Mouse (Mus musculus): Measurements from ENCODE around the gene Shld2.

Gene Shld2

DNA sequence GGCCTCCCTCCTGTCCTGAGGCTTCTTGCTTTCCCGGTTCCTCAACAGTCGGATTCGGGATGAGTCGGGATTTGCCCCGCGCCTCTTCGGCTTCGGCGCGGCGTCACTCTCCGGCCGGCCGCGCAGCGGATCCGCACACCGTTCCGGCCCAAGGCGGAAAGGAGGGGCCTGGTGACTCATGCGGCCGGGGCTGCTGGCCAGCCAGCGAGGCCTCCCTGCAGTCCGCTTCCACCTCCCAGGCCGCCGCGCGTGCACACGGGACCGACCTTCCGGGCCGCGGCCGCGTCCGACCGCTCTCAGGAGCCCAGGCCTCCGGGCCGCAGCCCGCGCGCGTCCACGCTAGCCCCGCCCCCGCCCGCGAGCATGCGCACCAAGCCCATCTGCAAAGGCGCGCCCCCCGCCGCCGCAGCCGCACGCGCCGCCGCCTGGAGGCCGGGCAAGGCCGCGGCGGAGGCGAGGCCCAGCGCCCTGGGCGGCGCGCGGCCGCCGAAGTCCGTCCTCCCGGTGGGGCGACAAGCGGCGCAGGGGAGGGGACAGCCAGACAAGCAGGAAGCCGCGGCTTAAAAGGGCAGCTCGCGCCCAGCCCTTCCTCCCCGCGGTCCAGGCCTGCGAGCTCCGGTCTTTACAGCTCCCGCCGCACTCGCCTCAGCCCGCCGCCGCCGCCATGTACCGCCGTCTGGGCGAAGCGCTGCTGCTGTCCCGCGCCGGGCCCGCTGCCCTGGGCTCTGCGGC lies at the start of gene Shld2, which contains the start of gene Glud1:
TSS of gene Shld2 (minus strand) at position 260 of the 732 bp plus-strand sequence.
TSS of gene Glud1 (plus strand) at position 494 of the 732 bp plus-strand sequence.
- peak; percentile 97 for DNase-seq (ENCODE audit: low spot score)

GRCm38 (mm10) chr14:34359676-34360244 lies 49.5 kb upstream of the Shld2 start:
- DNase-seq (ENCODE audit: low spot score) = no peak

GRCm38 (mm10) chr14:34357671-34358455 lies 47.6 kb upstream of the Shld2 start:
- no peak for DNase-seq (ENCODE audit: low spot score)

- DNase-seq (ENCODE audit: low spot score) = no peak
These were observed 45.0 kb upstream of the Shld2 start, which contains the start of gene Fam25c for GRCm38 (mm10) chr14:34355301-34355700. Gene Fam25c, minus strand, starts transcription at chr14:34355433.

DNA sequence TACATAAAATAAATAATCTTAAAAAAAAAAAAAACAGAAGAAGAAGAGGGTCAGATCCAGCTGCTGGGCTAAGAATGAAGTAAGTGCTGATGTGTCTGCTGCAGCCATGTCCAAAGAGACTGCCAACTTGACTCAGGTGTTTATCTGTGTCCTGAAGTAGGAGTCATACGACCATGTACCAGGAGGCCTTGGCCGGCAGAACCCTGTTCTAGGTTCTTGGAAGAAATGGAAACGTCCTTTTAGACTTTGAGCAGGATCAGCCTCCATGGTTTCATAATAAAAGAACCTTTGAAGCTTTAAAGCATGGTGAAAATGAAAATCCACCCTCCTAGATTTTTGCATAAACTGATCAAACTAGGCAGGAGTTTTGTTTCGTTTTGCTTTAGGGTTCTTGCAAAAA lies 44.2 kb upstream of the Shld2 start:
- DNase-seq (ENCODE audit: low spot score) = no peak

DNA sequence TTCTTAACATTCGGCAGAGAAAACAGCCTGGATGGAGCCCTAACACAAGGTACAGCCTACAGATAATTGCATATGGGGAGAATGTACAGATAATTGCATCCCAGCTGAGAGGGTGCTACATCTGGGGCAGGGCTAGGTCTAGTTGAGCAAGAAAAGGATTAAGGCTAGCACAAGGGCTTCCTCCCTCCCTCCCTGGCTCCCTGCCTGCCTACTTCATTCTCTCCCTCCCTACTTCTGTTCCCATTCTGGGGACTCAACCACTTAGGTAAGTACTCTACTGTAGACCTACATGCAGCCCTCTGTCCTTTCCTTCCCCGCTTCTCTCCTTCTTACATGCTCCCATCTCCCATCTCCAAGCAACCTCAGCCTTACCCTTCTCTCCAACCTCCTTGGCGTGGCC lies 43.0 kb upstream of the Shld2 start:
- no peak for DNase-seq (ENCODE audit: low spot score)

GRCm38 (mm10) chr14:34352523-34352922 lies 42.2 kb upstream of the Shld2 start:
- DNase-seq (ENCODE audit: low spot score) = no peak

- no peak for DNase-seq (ENCODE audit: low spot score)
These were observed 41.4 kb upstream of the Shld2 start for GRCm38 (mm10) chr14:34351660-34352059.

DNA sequence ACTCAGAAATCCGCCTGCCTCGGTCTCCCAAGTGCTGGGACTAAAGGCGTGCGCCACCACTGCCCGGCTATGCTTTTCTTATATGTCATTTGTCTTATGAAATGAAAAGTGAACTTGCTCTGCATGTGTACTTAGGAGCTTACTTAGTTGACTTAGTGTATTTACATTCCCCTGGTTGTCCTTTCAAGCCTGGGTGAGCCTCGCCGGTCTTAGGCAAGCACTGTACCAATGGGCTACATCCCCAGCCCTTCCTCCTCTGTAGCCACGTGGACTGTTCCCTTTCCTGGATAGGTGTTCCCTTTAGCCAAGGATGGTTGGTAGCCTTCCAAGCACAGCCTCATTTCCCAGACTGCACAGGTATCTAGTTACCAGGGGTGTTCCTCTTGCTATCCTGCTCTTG lies 38.7 kb upstream of the Shld2 start:
- no peak for DNase-seq (ENCODE audit: low spot score)

GRCm38 (mm10) chr14:34348301-34348700 lies 38.0 kb upstream of the Shld2 start:
- DNase-seq (ENCODE audit: low spot score) = no peak

GRCm38 (mm10) chr14:34347084-34347483 lies 36.8 kb upstream of the Shld2 start:
- no peak for DNase-seq (ENCODE audit: low spot score)

GRCm38 (mm10) chr14:34345771-34346566 lies 35.7 kb upstream of the Shld2 start:
- DNase-seq (ENCODE audit: low spot score) = no peak

GRCm38 (mm10) chr14:34344361-34344760 lies 34.1 kb upstream of the Shld2 start:
- DNase-seq (ENCODE audit: low spot score) = no peak

DNA sequence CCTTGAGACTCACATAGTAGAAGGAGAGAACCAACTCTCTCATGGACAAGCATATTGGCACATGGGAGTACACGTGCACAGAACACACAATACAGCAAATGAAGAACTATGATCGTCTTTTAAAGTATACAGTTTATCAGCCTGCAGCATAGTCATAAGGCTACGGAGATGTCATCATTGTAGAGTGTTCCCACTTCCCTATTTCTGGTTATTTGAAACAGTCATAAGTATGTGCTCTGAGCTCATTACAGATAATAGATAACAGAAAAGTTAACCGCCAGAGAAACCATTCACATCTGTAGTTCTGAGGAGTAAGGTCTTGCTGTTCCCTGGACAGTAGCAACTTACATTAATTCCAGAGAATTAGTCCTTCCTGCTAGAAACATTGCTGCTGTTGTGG lies 32.8 kb upstream of the Shld2 start:
- no peak for DNase-seq (ENCODE audit: low spot score)

DNA sequence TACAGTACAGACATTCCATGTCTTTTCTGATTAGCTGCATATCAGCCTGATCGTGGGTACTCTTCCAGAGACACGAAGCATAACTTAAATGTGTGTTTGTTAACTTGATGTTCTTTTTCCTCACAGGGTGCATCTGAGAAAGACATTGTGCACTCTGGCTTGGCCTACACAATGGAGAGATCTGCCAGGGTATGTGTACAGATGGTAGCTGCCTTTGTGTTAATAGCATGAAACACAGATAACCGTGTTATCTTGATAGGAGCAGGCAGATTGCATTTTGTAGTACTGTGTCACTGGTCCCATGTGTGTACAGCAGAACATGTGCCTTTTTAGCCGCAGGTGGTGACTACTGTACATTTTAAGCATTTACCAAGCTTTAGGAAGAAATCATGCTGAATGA lies 31.7 kb upstream of the Shld2 start:
- no peak for DNase-seq (ENCODE audit: low spot score)

GRCm38 (mm10) chr14:34339446-34339845 lies 29.2 kb upstream of the Shld2 start:
- DNase-seq (ENCODE audit: low spot score) = no peak

GRCm38 (mm10) chr14:34332476-34332875 lies 22.2 kb upstream of the Shld2 start:
- DNase-seq (ENCODE audit: low spot score) = no peak

DNA sequence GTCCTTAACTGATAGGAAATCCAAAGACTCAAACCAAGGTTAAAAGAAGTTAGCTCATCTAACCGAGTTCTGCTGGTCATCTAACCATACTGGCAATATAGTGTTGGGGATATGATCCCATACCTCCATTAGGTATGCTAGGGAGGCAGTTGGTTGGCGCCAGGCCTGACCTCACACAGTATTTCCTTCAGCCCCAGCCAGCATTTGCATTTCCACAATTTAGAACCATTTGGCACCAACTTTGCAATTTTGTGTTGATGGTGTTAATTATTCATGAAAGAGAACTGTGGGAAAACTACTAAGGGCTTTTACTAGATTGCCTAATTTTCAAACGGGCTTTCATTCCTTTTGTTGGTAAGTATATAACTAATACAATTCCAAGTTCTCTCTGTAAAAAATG lies 21.6 kb upstream of the Shld2 start:
- no peak for DNase-seq (ENCODE audit: low spot score)

GRCm38 (mm10) chr14:34330657-34331158 lies 20.4 kb upstream of the Shld2 start:
- DNase-seq (ENCODE audit: low spot score) = no peak

DNA sequence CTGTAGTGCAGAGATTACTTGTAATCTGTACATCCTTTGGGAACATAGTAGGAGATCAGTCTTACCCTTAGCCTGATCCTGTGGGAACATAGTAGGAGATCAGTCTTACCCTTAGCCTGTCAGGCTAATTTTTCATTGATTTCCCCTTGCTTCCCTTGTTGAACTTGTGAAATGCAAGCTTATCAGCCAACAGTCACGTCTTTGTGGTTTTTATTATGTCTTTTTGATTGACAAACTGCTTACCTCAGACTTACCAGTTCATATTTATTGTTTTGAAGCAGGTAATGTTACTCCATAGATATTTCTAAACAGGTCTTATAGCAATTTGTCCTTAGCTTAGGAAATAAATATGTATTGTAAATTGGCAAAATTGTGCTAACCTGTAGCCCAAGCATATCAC lies 17.3 kb upstream of the Shld2 start:
- no peak for DNase-seq (ENCODE audit: low spot score)

GRCm38 (mm10) chr14:34326606-34327005 lies 16.3 kb upstream of the Shld2 start:
- no peak for DNase-seq (ENCODE audit: low spot score)

DNA sequence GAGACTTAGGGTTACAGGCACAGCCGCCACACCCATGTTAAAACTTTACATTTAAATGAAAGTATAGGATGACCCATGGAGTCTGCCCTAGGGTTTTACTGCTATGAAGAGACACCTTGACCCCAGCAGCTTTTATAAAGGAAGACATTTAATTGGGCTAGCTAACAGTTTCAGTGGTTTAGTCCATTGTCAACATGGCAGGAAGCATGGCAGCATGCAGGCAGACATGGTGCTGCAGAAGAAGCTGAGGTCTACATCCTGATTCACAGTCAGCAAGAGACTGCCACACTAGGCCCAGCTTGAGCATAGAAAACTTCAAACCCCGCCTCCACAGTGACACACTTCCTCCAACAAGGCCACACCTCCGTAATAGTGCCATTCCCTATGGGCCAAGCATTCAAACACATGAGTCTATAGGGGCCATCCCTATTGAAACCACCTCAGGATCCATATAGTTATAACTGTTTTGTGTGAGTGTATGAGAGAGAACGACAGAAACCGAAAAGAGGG lies 13.3 kb upstream of the Shld2 start:
- DNase-seq (ENCODE audit: low spot score) = no peak

Measured in ovary, adult 18-20 months (tissue).